Mouse (Mus musculus) inflammation-experienced regulatory T-cells, adult 16 weeks (primary cell): ENCODE results near the gene Sim2. TPM values are rescaled to one million over a fixed set of nuclear protein-coding genes. Genes with fewer than 3 reads are reported as not detected.

Source experiments
- polyA plus RNA-seq: library from polyadenylated mRNA; unstranded; fragments of 100-300 nt; shearing (Covaris generic); gene quantifications from one replicate; pipeline ENCODE4 v1.2.1, GENCODE M21; 2017

Gene Sim2
- polyA plus RNA-seq: not detected

DNA sequence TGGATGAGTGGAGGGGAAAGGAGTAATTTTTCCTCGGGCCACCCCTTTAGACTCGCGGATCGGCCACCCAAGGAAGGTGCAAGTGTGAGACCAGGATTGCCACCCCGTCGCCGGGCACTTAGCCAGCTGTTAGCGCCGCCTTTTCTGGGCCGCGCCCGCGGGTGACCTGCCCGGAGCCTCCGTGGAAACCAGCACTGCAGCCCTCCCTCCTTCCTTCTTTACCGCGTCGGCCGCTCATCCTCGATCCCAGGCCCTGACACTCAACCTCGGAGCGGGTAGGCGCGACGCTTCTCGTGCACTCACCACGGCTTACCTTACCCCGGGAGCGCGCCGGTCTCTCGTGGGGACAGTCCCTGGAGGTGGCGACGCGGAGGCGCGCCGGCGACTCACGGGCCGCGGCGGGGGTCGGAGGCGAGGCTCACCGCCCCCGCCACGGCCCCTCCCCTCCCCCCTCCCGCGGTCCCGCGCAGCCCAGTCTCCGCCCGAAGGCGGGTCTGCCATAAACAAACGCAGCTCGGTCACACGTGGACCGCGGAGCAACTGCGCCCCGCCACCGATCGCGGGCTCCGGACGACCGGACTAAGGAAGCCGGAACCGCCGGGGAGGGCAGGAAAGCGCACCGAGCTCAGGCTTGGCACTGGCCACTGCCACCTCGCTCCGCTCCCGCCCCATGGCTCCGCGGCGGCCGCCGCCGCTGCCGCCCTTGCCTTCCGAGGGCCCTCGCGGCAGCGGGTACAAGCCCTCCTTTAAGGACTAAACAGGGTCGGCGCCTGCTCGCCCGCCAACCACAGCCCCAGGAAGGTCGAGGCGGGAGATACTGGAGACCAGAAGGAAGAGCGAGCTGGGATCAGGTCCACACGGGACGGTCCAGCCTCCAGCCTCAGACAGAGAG, at the start of gene Sim2:
TSS of gene Sim2 (plus strand) at position 221 of the 892 bp plus-strand sequence.

Other genes starting within 250 kb of the Sim2 start
- 27.1 TPM for gene Chaf1b, start 201.0 kb upstream of the Sim2 start, polyA plus RNA-seq
- not detected for gene Cldn14, start 76.1 kb upstream of the Sim2 start, polyA plus RNA-seq
- gene Hlcs, start 228.6 kb downstream of the Sim2 start, polyA plus RNA-seq: 8.7 TPM
- gene Ripply3, start 243.5 kb downstream of the Sim2 start, polyA plus RNA-seq: 1.1 TPM